Mouse (Mus musculus): ENCODE measurements around the gene Rec8. TPM values are rescaled to one million over a fixed set of nuclear protein-coding genes. Genes with fewer than 3 reads are reported as not detected.

Rec8 gene
- polyA plus RNA-seq, 1 experiment, result not detected

GRCm38 (mm10) chr14:55605743-55606459 lies 11.9 kb upstream of the Rec8 start:
- H3ac ChIP-seq (ENCODE audit: control insufficient read depth, insufficient read length), result no peak overlapping the region
- no peak overlapping the region for H3K4me2 ChIP-seq (ENCODE audit: low read depth)
- peaks cover 20% of the 10 kb centered on the region for H3K36me3 ChIP-seq (ENCODE audit: control insufficient read depth, insufficient read depth)
- H3K4me3 ChIP-seq, result no peak overlapping the region
- TF ChIP-seq E2F4 (IDR thresholded peaks at IDR 0.05; ENCODE audit: insufficient read depth), result no peak
- no peak for TF ChIP-seq MYOG (IDR thresholded peaks at IDR 0.05; ENCODE audit: control insufficient read depth in 1 of 3, insufficient read depth in 1 of 3, insufficient read length in 2 of 3, low read depth in 2 of 3)
- TF ChIP-seq POLR2A (IDR thresholded peaks at IDR 0.05; ENCODE audit: insufficient read length, low read depth), result no peak
- TF ChIP-seq MYOD1 (IDR thresholded peaks at IDR 0.05; ENCODE audit: control insufficient read depth in 1 of 3, insufficient read length in 2 of 3, low read depth in 2 of 3), result no peak
- TF ChIP-seq TCF12 (IDR thresholded peaks at IDR 0.05; ENCODE audit: insufficient read depth, poor library complexity, severe bottlenecking), result no peak
- no peak for TF ChIP-seq SRF (IDR thresholded peaks at IDR 0.05; ENCODE audit: control insufficient read depth, insufficient read length, low read depth)
- no peak for TF ChIP-seq POLR2AphosphoS2 (IDR thresholded peaks at IDR 0.05; ENCODE audit: insufficient read length, low read depth)
- TF ChIP-seq TCF3 (IDR thresholded peaks at IDR 0.05; ENCODE audit: insufficient read length, low read depth), result no peak
- no peak for TF ChIP-seq USF1 (IDR thresholded peaks at IDR 0.05; ENCODE audit: low read depth)
- no peak for TF ChIP-seq CEBPB (IDR thresholded peaks at IDR 0.05; ENCODE audit: insufficient read depth, poor library complexity, severe bottlenecking)
- TF ChIP-seq MAX (IDR thresholded peaks at IDR 0.05; ENCODE audit: low read depth), result no peak
- no peak for TF ChIP-seq REST (IDR thresholded peaks at IDR 0.05; ENCODE audit: insufficient read depth, insufficient read length)
- H3K27me3 ChIP-seq (ENCODE audit: control insufficient read depth, insufficient read depth, insufficient read length), result no peaks in the 10 kb centered on the region
- H3K79me2 ChIP-seq (ENCODE audit: control insufficient read depth, insufficient read depth), result no peaks in the 10 kb centered on the region

DNA sequence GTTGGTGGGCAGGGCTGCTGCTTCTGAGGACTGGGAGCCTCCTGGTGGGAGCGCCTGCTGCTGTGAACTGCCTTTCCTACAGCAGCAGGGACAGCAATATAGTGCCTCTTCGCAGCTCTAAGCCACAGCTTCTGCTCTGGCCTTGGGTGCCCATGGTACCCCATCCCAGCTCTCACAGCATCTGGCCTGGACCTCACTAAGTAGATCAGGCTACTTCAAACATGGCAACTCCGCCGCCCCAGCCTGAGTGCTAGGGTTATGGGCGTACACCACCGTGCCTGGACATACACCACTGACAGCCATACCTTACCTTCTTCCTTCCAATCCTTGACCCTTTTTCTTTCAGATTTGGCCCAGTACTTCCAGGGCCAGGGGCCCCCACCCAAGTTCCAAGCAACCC lies 9.5 kb upstream of the Rec8 start:
- H3K27me3 ChIP-seq (ENCODE audit: control insufficient read depth, insufficient read depth, insufficient read length), result no peaks in the 10 kb centered on the region
- H3K4me3 ChIP-seq, result no peak overlapping the region
- no peak for TF ChIP-seq TCF12 (IDR thresholded peaks at IDR 0.05; ENCODE audit: insufficient read depth, poor library complexity, severe bottlenecking)
- TF ChIP-seq POLR2A (IDR thresholded peaks at IDR 0.05; ENCODE audit: insufficient read length, low read depth), result no peak
- TF ChIP-seq SRF (IDR thresholded peaks at IDR 0.05; ENCODE audit: control insufficient read depth, insufficient read length, low read depth), result no peak
- no peak for TF ChIP-seq REST (IDR thresholded peaks at IDR 0.05; ENCODE audit: insufficient read depth, insufficient read length)
- no peak for TF ChIP-seq MYOD1 (IDR thresholded peaks at IDR 0.05; ENCODE audit: control insufficient read depth in 1 of 3, insufficient read length in 2 of 3, low read depth in 2 of 3)
- no peak for TF ChIP-seq TCF3 (IDR thresholded peaks at IDR 0.05; ENCODE audit: insufficient read length, low read depth)
- TF ChIP-seq MAX (IDR thresholded peaks at IDR 0.05; ENCODE audit: low read depth), result no peak
- TF ChIP-seq POLR2AphosphoS2 (IDR thresholded peaks at IDR 0.05; ENCODE audit: insufficient read length, low read depth), result no peak
- TF ChIP-seq E2F4 (IDR thresholded peaks at IDR 0.05; ENCODE audit: insufficient read depth), result no peak
- TF ChIP-seq USF1 (IDR thresholded peaks at IDR 0.05; ENCODE audit: low read depth), result no peak
- no peak for TF ChIP-seq CEBPB (IDR thresholded peaks at IDR 0.05; ENCODE audit: insufficient read depth, poor library complexity, severe bottlenecking)
- TF ChIP-seq MYOG (IDR thresholded peaks at IDR 0.05; ENCODE audit: control insufficient read depth in 1 of 3, insufficient read depth in 1 of 3, insufficient read length in 2 of 3, low read depth in 2 of 3), result no peak
- no peak overlapping the region for H3K4me2 ChIP-seq (ENCODE audit: low read depth)
- no peaks in the 10 kb centered on the region for H3K79me2 ChIP-seq (ENCODE audit: control insufficient read depth, insufficient read depth)
- no peak overlapping the region for H3ac ChIP-seq (ENCODE audit: control insufficient read depth, insufficient read length)
- peaks cover 17% of the 10 kb centered on the region for H3K36me3 ChIP-seq (ENCODE audit: control insufficient read depth, insufficient read depth)

GRCm38 (mm10) chr14:55613346-55613745 lies 4.5 kb upstream of the Rec8 start:
- H3K27me3 ChIP-seq (ENCODE audit: control insufficient read depth, insufficient read depth, insufficient read length), result no peaks in the 10 kb centered on the region
- TF ChIP-seq SRF (IDR thresholded peaks at IDR 0.05; ENCODE audit: control insufficient read depth, insufficient read length, low read depth), result no peak
- TF ChIP-seq TCF12 (IDR thresholded peaks at IDR 0.05; ENCODE audit: insufficient read depth, poor library complexity, severe bottlenecking), result no peak
- TF ChIP-seq POLR2A (IDR thresholded peaks at IDR 0.05; ENCODE audit: insufficient read length, low read depth), result no peak
- no peak for TF ChIP-seq REST (IDR thresholded peaks at IDR 0.05; ENCODE audit: insufficient read depth, insufficient read length)
- TF ChIP-seq TCF3 (IDR thresholded peaks at IDR 0.05; ENCODE audit: insufficient read length, low read depth), result no peak
- TF ChIP-seq MYOD1 (IDR thresholded peaks at IDR 0.05; ENCODE audit: control insufficient read depth in 1 of 3, insufficient read length in 2 of 3, low read depth in 2 of 3), result no peak
- no peak for TF ChIP-seq MYOG (IDR thresholded peaks at IDR 0.05; ENCODE audit: control insufficient read depth in 1 of 3, insufficient read depth in 1 of 3, insufficient read length in 2 of 3, low read depth in 2 of 3)
- no peak for TF ChIP-seq CEBPB (IDR thresholded peaks at IDR 0.05; ENCODE audit: insufficient read depth, poor library complexity, severe bottlenecking)
- H3K4me2 ChIP-seq (ENCODE audit: low read depth), result no peak overlapping the region
- no peak overlapping the region for H3K4me3 ChIP-seq
- peaks cover 4% of the 10 kb centered on the region for H3K36me3 ChIP-seq (ENCODE audit: control insufficient read depth, insufficient read depth)
- no peaks in the 10 kb centered on the region for H3K79me2 ChIP-seq (ENCODE audit: control insufficient read depth, insufficient read depth)
- H3ac ChIP-seq (ENCODE audit: control insufficient read depth, insufficient read length), result no peak overlapping the region

DNA sequence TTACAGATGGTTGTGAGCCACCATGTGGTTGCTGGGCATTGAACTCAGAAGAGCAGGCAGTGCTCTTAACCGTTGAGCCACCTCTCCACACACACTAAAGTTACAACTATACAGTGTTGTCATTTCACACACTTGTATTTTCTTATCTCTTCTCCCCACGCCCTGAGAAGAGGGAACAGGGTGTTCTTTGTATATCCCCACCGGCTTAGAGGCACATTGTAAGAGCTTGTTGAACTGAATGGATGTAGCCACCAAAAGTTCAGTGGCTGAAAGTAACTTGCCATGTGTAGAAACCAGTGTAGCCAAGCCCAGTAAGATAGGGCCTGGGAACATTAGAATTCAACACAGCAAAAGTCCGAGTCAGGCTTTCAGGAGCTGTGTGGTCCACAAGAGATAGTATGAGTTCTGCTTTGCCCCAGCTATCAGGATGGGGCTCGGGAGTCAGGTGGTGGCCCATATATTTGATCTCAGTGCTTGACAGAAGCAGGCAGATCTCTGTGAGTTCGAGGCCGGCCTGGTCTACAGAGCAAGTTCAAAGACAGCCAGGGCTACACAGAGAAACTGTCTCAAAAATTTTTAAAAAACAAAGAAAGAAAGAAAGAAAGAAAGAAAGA lies 3.2 kb upstream of the Rec8 start:
- H3ac ChIP-seq (ENCODE audit: control insufficient read depth, insufficient read length), result no peak overlapping the region
- H3K36me3 ChIP-seq (ENCODE audit: control insufficient read depth, insufficient read depth), result peaks cover 2% of the 10 kb centered on the region
- no peak overlapping the region for H3K4me2 ChIP-seq (ENCODE audit: low read depth)
- TF ChIP-seq MYOG (IDR thresholded peaks at IDR 0.05; ENCODE audit: control insufficient read depth in 1 of 3, insufficient read depth in 1 of 3, insufficient read length in 2 of 3, low read depth in 2 of 3) (no peak), POLR2AphosphoS2 (IDR thresholded peaks at IDR 0.05; ENCODE audit: insufficient read length, low read depth) (no peak)
- H3K27me3 ChIP-seq (ENCODE audit: control insufficient read depth, insufficient read depth, insufficient read length), result no peaks in the 10 kb centered on the region
- H3K4me3 ChIP-seq, result no peak overlapping the region
- no peaks in the 10 kb centered on the region for H3K79me2 ChIP-seq (ENCODE audit: control insufficient read depth, insufficient read depth)
